Mouse (Mus musculus) small intestine, adult 2 months (tissue): ENCODE measurements around the gene Col4a2. TPM values are rescaled to one million over a fixed set of nuclear protein-coding genes. Genes with fewer than 3 reads are reported as not detected.
A peak's percentile ranks its signal among the peaks of the same experiment; 100 is the strongest.

Experiments
- H3K27ac ChIP-seq: fragments of 200-500 bp; 2 replicates; pipeline ENCODE4 v1.5.1; 2012; ENCODE audit warnings: low read depth, low read length, control low read depth, inconsistent platforms; ENCODE audit not compliant: insufficient read depth
- H3K27me3 ChIP-seq: fragments of 200-500 bp; 2 replicates; pipeline ENCODE4 v1.6.1; 2012; ENCODE audit warnings: mild to moderate bottlenecking, moderate library complexity, low read length, inconsistent platforms; ENCODE audit not compliant: control insufficient read depth, insufficient read depth
- H3K36me3 ChIP-seq: fragments of 200-500 bp; 2 replicates; pipeline ENCODE4 v1.6.1; 2012; ENCODE audit warnings: mild to moderate bottlenecking, low read length, control low read depth, inconsistent platforms; ENCODE audit not compliant: control insufficient read depth, insufficient read depth
- H3K4me1 ChIP-seq: fragments of 200-500 bp; 2 replicates; pipeline ENCODE4 v1.6.1; 2012; ENCODE audit warnings: low read length, inconsistent platforms, mixed read lengths; ENCODE audit not compliant: control insufficient read depth, insufficient read depth, insufficient read length
- H3K4me3 ChIP-seq: fragments of 200-500 bp; 2 replicates; pipeline ENCODE4 v1.5.1; 2012; ENCODE audit warnings: low read depth, mild to moderate bottlenecking, control low read depth, inconsistent platforms, low read length, moderate library complexity
- CTCF ChIP-seq: fragments of 200-500 bp; IDR thresholded peaks from 2 replicates; pipeline ENCODE4 v1.5.1; 2012; ENCODE audit warnings: low read depth, mild to moderate bottlenecking, control low read depth, inconsistent platforms, low read length, moderate library complexity, mixed read lengths; ENCODE audit not compliant: insufficient replicate concordance, insufficient read length; ENCODE audit errors: extremely low read depth
- POLR2A ChIP-seq: fragments of 200-500 bp; IDR thresholded peaks from 2 replicates; pipeline ENCODE4 v1.6.1; 2012; ENCODE audit warnings: low read depth, mild to moderate bottlenecking, control low read depth, inconsistent platforms, low read length, moderate library complexity
- WGBS: fragments of 180-500 bp; shearing (Covaris S2); methylation state at CpG from one replicate; pipeline ENCODE4 v1.1.7; 2018; 5-methylcytosine and 5-hydroxymethylcytosine counted together
- polyA plus RNA-seq: library from polyadenylated mRNA; depleted of rRNA; stranded (reverse); fragments of >200 nt; gene quantifications from 2 replicates; pipeline ENCODE4 v1.2.3, GENCODE M21; 2012; rRNA removed

Col4a2 gene
- 23.8 and 35.6 TPM in 2 replicates for polyA plus RNA-seq

DNA sequence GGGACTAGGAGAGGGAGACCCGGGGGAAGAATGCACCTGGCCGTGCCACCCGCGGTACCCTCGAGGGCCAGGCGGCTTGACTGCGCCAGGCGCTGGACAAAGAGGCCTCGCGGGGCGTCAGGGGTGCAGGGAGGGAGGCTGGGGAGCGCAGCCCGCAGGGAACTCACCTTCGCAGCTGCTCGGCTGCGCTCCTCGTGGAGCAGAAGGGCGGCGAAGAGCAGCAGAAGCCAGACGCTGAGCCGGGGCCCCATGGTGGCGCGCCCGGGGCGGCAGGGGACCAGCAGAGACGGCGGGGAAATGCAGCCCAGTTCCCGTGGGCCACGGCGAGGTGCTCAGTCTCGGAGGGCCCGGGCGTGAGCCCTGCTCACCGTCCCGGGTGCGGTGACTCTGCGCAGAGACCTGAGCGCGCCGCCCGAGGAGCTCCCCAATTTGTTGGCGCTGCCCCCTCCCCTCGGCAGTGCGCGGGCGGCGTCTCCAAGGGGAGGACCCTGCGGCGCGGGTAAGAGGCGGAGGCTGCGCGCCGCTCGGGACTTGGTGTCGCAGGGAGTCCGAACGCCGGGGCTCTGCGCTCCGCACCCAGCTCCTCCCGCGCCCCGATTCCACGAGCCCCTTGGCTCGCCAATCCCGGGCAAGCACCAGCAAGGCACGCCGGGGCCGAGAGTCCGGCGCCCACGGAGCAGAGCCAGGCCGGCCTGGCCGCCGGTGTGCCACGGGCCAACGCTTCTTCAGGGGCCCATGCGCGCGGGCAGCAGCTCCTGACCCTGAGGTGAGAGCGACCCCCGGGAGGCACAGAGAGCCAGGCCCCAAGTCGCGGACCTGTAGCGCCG lies at the start of gene Col4a2, which contains the start of gene Col4a1:
Gene Col4a2, plus strand, starts transcription at position 457 of the 827 bp plus-strand sequence.
Gene Col4a1, minus strand, starts transcription at position 478 of the 827 bp plus-strand sequence.
- Histone ChIP-seq H3K27ac (peak within 1 kb of the TSS; percentile 89), H3K4me3 (peak within 1 kb of the TSS; percentile 80), H3K36me3 (no peaks in the 10 kb centered on the region), H3K4me1 (no peaks in the 10 kb centered on the region; the same call in 1 of the 2 replicates), H3K27me3 (peaks cover 10% of the 10 kb centered on the region; the same call in 1 of the 2 replicates)
- WGBS, result 2% methylated on average over 85 of the region's 87 CpGs
- TF ChIP-seq POLR2A (no peak; the same call in 1 of the 2 replicates), CTCF (no peak)

DNA sequence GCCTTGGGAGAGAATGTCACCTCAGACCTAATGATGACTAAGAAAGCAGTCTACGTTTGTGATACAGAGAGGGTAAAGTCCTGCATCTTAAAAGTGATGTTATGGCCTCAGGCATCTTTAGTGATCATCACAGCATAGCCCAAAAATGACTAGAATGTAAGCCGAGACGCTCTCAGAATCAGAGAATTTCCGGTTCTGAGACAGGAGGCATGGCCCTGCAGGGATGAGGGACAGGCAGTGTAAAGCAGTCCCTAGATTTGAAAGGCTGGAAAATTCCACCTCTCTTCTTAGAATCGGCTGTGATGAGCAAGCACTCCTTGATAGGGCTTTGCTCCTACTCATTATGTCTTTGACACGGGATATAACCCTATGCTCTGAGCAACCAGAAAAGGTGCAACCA lies 48.8 kb upstream of the Col4a2 start:
- Histone ChIP-seq H3K4me1 (no peaks in the 10 kb centered on the region), H3K27me3 (no peaks in the 10 kb centered on the region), H3K36me3 (no peaks in the 10 kb centered on the region), H3K4me3 (no peak overlapping the region), H3K27ac (no peak overlapping the region)
- 76% methylated on average over 6 of the region's 6 CpGs for WGBS
- TF ChIP-seq POLR2A, result no peak
- no peak for TF ChIP-seq CTCF

DNA sequence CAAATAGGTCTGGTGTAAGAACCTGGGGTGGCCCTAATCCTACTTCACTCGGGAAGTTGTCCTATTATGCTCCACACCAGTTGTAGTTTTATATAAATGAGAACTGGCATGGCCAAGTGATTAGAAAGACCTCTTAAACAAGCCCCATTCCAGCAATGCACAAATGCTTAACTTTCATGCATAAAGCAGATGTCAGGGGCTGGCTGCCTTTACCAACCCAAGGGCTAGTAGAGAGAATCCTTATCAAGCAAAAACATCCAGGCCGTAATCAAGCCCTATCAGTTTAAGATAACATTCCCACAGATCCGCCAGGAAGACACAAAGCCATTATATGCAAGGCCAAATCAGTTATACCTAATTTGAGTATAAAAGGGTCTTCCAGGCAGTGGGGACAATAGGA lies 46.6 kb upstream of the Col4a2 start:
- no peak overlapping the region for H3K27ac ChIP-seq
- peaks cover 3% of the 10 kb centered on the region; the same call in 1 of the 2 replicates for H3K4me1 ChIP-seq
- no peaks in the 10 kb centered on the region for H3K36me3 ChIP-seq
- no peaks in the 10 kb centered on the region for H3K27me3 ChIP-seq
- H3K4me3 ChIP-seq, result no peak overlapping the region
- WGBS, result 54% methylated on average over 3 of the region's 3 CpGs
- no peak for TF ChIP-seq CTCF
- TF ChIP-seq POLR2A, result no peak

DNA sequence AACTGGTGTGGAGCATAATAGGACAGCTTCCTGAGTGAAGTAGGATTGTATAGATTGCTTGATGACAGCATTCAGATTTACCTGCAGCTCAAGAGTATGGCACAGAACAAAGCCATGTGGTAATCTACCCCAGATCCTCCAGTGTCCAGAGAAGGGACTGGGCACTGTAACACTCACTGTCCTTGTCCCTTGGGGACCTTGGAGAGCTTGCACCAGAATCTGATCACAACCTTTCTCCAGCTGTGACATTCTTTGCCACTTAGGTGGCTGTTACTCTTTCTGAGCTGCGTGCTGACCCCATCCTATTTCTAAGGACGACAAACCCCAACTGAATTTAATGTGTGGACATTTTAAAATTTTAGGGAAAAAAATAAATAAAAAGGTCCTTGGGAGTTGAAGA lies 46.1 kb upstream of the Col4a2 start:
- no peak overlapping the region for H3K4me3 ChIP-seq
- no peaks in the 10 kb centered on the region for H3K36me3 ChIP-seq
- no peaks in the 10 kb centered on the region for H3K27me3 ChIP-seq
- 92% methylated on average over 2 of the region's 2 CpGs for WGBS
- peaks cover 3% of the 10 kb centered on the region; the same call in 1 of the 2 replicates for H3K4me1 ChIP-seq
- no peak overlapping the region for H3K27ac ChIP-seq
- TF ChIP-seq POLR2A, result no peak
- TF ChIP-seq CTCF, result no peak

DNA sequence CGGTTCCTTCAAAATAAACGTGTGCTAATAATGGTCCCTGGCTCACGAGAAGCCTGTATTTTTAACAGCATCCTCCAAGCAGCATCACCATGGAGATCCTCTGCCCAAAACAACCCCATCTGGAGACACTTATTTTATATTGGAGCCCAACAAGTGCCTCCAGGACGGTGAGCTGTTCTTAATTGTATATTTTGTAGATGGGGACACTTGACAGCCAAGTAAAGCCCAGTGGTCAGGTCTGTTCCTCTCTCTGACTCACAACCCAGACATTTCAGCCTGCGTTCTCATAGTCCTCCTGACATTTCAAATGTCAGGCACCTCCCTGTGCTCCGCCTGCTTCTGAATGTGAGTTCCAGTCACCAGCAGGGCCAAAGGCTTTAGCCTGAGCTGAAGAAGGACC lies 43.9 kb upstream of the Col4a2 start:
- Histone ChIP-seq H3K27me3 (no peaks in the 10 kb centered on the region), H3K4me3 (no peak overlapping the region), H3K36me3 (no peaks in the 10 kb centered on the region), H3K27ac (no peak overlapping the region), H3K4me1 (peaks cover 3% of the 10 kb centered on the region; the same call in 1 of the 2 replicates)
- WGBS, result 69% methylated on average over 6 of the region's 6 CpGs
- no peak for TF ChIP-seq POLR2A
- no peak for TF ChIP-seq CTCF

DNA sequence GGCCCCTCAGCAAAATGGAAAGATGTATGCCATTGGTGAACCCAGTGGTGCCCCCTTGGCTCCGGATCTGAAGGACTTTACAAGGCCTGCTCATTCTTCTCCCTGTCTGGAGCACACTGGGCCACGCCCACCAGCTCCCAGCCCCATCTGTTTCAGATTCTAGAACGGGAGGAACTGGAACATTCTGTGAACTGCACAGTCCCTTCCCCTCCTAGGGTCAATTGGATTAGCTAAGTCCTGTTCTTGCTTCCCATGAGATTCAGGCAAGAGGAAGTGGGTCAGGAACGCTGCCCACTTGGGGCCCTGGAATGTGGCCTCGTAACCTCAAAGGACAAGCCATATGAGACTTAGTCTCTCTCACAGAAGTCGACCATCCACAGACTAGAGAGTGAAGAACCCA lies 41.8 kb upstream of the Col4a2 start:
- Histone ChIP-seq H3K4me3 (no peak overlapping the region), H3K36me3 (no peaks in the 10 kb centered on the region), H3K27me3 (no peaks in the 10 kb centered on the region), H3K27ac (0 out of 2 replicates have a peak overlapping the region, but pooled peaks have one; percentile 1), H3K4me1 (peaks cover 3% of the 10 kb centered on the region; the same call in 1 of the 2 replicates)
- WGBS, result 52% methylated on average over 6 of the region's 6 CpGs
- TF ChIP-seq POLR2A, result no peak
- TF ChIP-seq CTCF, result no peak

DNA sequence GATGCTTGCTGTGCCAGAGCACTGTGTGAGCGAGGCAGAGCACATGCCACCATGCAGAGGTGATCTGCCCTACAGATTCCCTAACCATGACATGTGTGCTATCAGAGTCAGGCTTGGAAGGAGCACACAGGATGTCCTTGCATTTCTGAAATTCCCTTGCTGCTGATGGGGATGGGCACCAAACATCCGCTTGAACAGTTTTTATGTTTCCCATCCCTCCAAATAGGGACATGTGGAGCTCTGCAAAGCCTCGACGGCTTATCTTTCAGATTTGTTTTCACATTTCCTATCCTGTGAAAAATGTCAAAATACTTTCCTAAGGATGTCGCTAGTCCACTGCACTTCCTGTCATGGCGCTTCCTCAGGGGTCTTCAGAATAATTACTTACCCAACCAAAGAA lies 40.4 kb upstream of the Col4a2 start:
- no peaks in the 10 kb centered on the region for H3K27me3 ChIP-seq
- H3K4me1 ChIP-seq, result peaks cover 3% of the 10 kb centered on the region; the same call in 1 of the 2 replicates
- no peak overlapping the region for H3K4me3 ChIP-seq
- no peaks in the 10 kb centered on the region for H3K36me3 ChIP-seq
- 75% methylated on average over 6 of the region's 6 CpGs for WGBS
- H3K27ac ChIP-seq, result no peak overlapping the region
- TF ChIP-seq CTCF, result no peak
- no peak for TF ChIP-seq POLR2A
